Mouse (Mus musculus) layer of hippocampus, adult 2 months (tissue): Measurements from ENCODE around the gene Sirt6. TPM values are rescaled to one million over a fixed set of nuclear protein-coding genes. Genes with fewer than 3 reads are reported as not detected.

ENCODE experiments used
- DNase-seq, 2 experiments: peaks; one replicate each; pipeline ENCODE4 v3.0.0; 2022; ENCODE audit warnings: low spot score in 2 of 2
- H3K27ac ChIP-seq: fragments of 200-600 bp; 2 replicates; pipeline ENCODE4 v1.8.1; 2022
- H3K4me3 ChIP-seq: fragments of 200-600 bp; 2 replicates; pipeline ENCODE4 v1.8.1; 2022; ENCODE audit warnings: mild to moderate bottlenecking
- CTCF ChIP-seq: fragments of 200-600 bp; conservative IDR thresholded peaks from 2 replicates; pipeline ENCODE4 v1.8.1; 2022; ENCODE audit warnings: antibody characterized with exemption, mild to moderate bottlenecking, moderate library complexity
- long read RNA-seq, 2 experiments: library from polyadenylated mRNA; stranded (forward); transcript quantifications; one replicate each; pipeline ENCODE4 v2.0.0; 2021; ENCODE audit warnings: borderline mapping rate in 2 of 2
- total RNA-seq, 2 experiments: library from RNA; stranded (reverse); gene quantifications; 2 replicates each; pipeline ENCODE4 v1.2.3; 2021

The Sirt6 gene
- 10 to 100 TPM; 29.7 to 31.4 TPM for total RNA-seq
- long read RNA-seq, experiment 1, transcript Sirt6-201 (8 exons, 1,891 nt), result major isoform, 8 of 11 reads
- long read RNA-seq, experiment 1, partial matches to known transcripts, result 0 of 11 reads
- long read RNA-seq, experiment 1, other reads (novel, unspliced or antisense), result 3 of 11 reads
- long read RNA-seq, experiment 2, transcript Sirt6-201 (8 exons, 1,891 nt), result major isoform, 7 of 14 reads
- long read RNA-seq, experiment 2, partial matches to known transcripts, result 1 of 14 reads
- long read RNA-seq, experiment 2, other reads (novel, unspliced or antisense), result 5 of 14 reads

- Histone ChIP-seq H3K27ac (peak within 1 kb of the TSS; percentile 98), H3K4me3 (peak within 1 kb of the TSS; percentile 74)
- peak; percentile 91 to 95 for DNase-seq
- TF ChIP-seq CTCF, result no peak
Observed at GRCm38 (mm10) chr10:81626994-81627835, at the start of gene Sirt6. Sirt6 (minus strand) TSS chr10:81627797.

- DNase-seq, result no peak
- TF ChIP-seq CTCF, result no peak
- H3K4me3 ChIP-seq, result no peak overlapping the region
- H3K27ac ChIP-seq, result no peak overlapping the region
Observed at GRCm38 (mm10) chr10:81656174-81656573, 28.6 kb upstream of the Sirt6 start.

- TF ChIP-seq CTCF, result no peak
- no peak for DNase-seq
- no peak overlapping the region for H3K4me3 ChIP-seq
- H3K27ac ChIP-seq, result no peak overlapping the region
Observed at GRCm38 (mm10) chr10:81655178-81655577, 27.6 kb upstream of the Sirt6 start.

- H3K4me3 ChIP-seq, result peak within 1 kb of the TSS; percentile 59
- peak; percentile 84 to 89 for DNase-seq
- peak within 1 kb of the TSS; percentile 89 for H3K27ac ChIP-seq
Observed at GRCm38 (mm10) chr10:81648803-81649775, 21.5 kb upstream of the Sirt6 start, which contains the start of gene Gm10778. Gm10778 (plus strand) TSS chr10:81649059.

- DNase-seq, result peak in 1 of 2 experiments; percentile 9
- Histone ChIP-seq H3K27ac (no peak overlapping the region), H3K4me3 (no peak overlapping the region)
- TF ChIP-seq CTCF, result no peak
Observed at GRCm38 (mm10) chr10:81646015-81646555, 18.5 kb upstream of the Sirt6 start.

GRCm38 (mm10) chr10:81645391-81645790 lies 17.8 kb upstream of the Sirt6 start:
- TF ChIP-seq CTCF, result no peak
- no peak for DNase-seq
- Histone ChIP-seq H3K27ac (no peak overlapping the region), H3K4me3 (no peak overlapping the region)

- H3K27ac ChIP-seq, result no peak overlapping the region
- no peak overlapping the region for H3K4me3 ChIP-seq
- no peak for TF ChIP-seq CTCF
- DNase-seq, result no peak
Observed at GRCm38 (mm10) chr10:81644716-81645115, 17.1 kb upstream of the Sirt6 start.

GRCm38 (mm10) chr10:81644162-81644561 lies 16.6 kb upstream of the Sirt6 start:
- DNase-seq, result no peak
- peak overlapping the region; percentile 97 for H3K27ac ChIP-seq
- peak overlapping the region; percentile 92 for H3K4me3 ChIP-seq
- TF ChIP-seq CTCF, result no peak

GRCm38 (mm10) chr10:81643449-81644055 lies 16.0 kb upstream of the Sirt6 start:
- peak; percentile 93 to 95 for DNase-seq
- peak overlapping the region; percentile 97 for H3K27ac ChIP-seq
- peak overlapping the region; percentile 92 for H3K4me3 ChIP-seq
- TF ChIP-seq CTCF, result peak; percentile 74

GRCm38 (mm10) chr10:81642648-81643448 lies 15.3 kb upstream of the Sirt6 start:
- no peak for TF ChIP-seq CTCF
- H3K27ac ChIP-seq, result peak overlapping the region; percentile 97
- DNase-seq, result no peak
- H3K4me3 ChIP-seq, result peak overlapping the region; percentile 92
